Mouse (Mus musculus) ES-E14 (cell line): ENCODE data around the gene Mmp20.

Source experiments
- CHD2 ChIP-seq: IDR thresholded peaks from 2 replicates; pipeline ENCODE4 v1.6.1; 2014; ENCODE audit warnings: mild to moderate bottlenecking, low read depth, low read length, inconsistent platforms
- HCFC1 ChIP-seq: IDR thresholded peaks from 2 replicates; pipeline ENCODE4 v1.6.1; 2012; ENCODE audit warnings: low read length, inconsistent platforms, borderline replicate concordance; ENCODE audit not compliant: insufficient read depth
- MAFK ChIP-seq: IDR thresholded peaks from 2 replicates; pipeline ENCODE4 v1.6.1; 2014; ENCODE audit warnings: mild to moderate bottlenecking, low read depth, low read length, inconsistent platforms; ENCODE audit not compliant: insufficient read depth
- ZC3H11A ChIP-seq: IDR thresholded peaks from 2 replicates; pipeline ENCODE4 v1.6.1; 2012; ENCODE audit warnings: low read depth, mild to moderate bottlenecking, inconsistent platforms, low read length, borderline replicate concordance
- ZNF384 ChIP-seq: IDR thresholded peaks from 2 replicates; pipeline ENCODE4 v1.6.1; 2012; ENCODE audit warnings: low read depth, low read length, inconsistent platforms

- TF ChIP-seq HCFC1: no peak
- TF ChIP-seq ZNF384: no peak
- no peak for TF ChIP-seq MAFK
- TF ChIP-seq CHD2: no peak
- no peak for TF ChIP-seq ZC3H11A
These were observed 31.5 kb downstream of the Mmp20 start for GRCm38 (mm10) chr9:7659469-7660020.
